Mouse (Mus musculus) brain, embryonic 14.5 days (tissue): Measurements from ENCODE around the gene Tcp11l2.

ENCODE experiments used
- CTCF ChIP-seq: fragments of 200-500 bp; IDR thresholded peaks from 2 replicates; pipeline ENCODE4 v1.5.1; 2012; ENCODE audit warnings: inconsistent platforms, mild to moderate bottlenecking, moderate library complexity, borderline replicate concordance; ENCODE audit not compliant: insufficient read depth, insufficient read length; ENCODE audit errors: extremely low read depth
- POLR2A ChIP-seq: fragments of 200-500 bp; IDR thresholded peaks from 2 replicates; pipeline ENCODE4 v1.6.1; 2012; ENCODE audit warnings: mild to moderate bottlenecking, inconsistent platforms, borderline replicate concordance; ENCODE audit not compliant: poor library complexity, insufficient read depth, insufficient read length, severe bottlenecking; ENCODE audit errors: extremely low read depth

DNA sequence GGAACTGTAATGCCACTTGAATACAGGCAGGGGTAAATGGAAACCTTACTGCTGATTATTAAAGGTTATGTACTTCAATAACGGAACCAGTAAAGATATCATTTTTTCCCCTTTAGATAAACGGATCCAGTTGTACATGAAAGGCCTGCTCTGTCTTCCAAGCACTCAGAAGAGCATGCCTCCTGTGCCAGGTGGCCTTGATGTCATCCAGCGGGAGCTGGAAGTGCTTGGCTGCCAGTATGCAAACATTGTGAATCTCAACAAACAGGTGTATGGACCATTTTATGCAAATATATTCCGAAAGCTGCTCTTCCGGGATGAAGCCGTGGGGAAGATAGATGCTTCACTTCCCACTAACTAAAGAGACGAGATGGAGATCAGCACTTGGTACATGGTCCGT lies 36.9 kb downstream of the Tcp11l2 start:
- TF ChIP-seq CTCF: no peak
- no peak for TF ChIP-seq POLR2A
